Mouse (Mus musculus) kidney, embryonic 15.5 days (tissue): ENCODE measurements at regions not wholly inside any gene's neighbourhood (a gene's known extent, or its start where the extent isn't known, plus 50 kb on each side); places are given as distances from the start of the nearest gene placed in this dataset.

Experiments used
- ATAC-seq: fragments of 200-750 bp; cut with Nextera tagmentation; replicated peaks from 2 replicates; pipeline ENCODE4 v1.8.0; 2017; ENCODE audit warnings: moderate TSS enrichment; ENCODE audit not compliant: low FRiP score
- H3K27ac ChIP-seq: fragments of 300-500 bp; sonication (generic); 2 replicates; pipeline ENCODE4 v1.5.1; 2015; ENCODE audit warnings: mild to moderate bottlenecking, inconsistent platforms
- H3K27me3 ChIP-seq: fragments of 300-500 bp; sonication (generic); 2 replicates; pipeline ENCODE4 v1.6.1; 2015; ENCODE audit warnings: inconsistent platforms
- H3K36me3 ChIP-seq: fragments of 300-500 bp; sonication (generic); 2 replicates; pipeline ENCODE4 v1.6.1; 2015; ENCODE audit warnings: inconsistent platforms
- H3K4me1 ChIP-seq: fragments of 300-500 bp; sonication (generic); 2 replicates; pipeline ENCODE4 v1.6.1; 2015; ENCODE audit warnings: inconsistent platforms
- H3K4me2 ChIP-seq: fragments of 300-500 bp; sonication (generic); 2 replicates; pipeline ENCODE4 v1.6.1; 2015; ENCODE audit warnings: moderate library complexity, mild to moderate bottlenecking, inconsistent platforms
- H3K4me3 ChIP-seq: fragments of 300-500 bp; sonication (generic); replicated peaks from 2 replicates; pipeline ENCODE4 v1.5.1; 2015; ENCODE audit warnings: mild to moderate bottlenecking, inconsistent platforms
- H3K9ac ChIP-seq: fragments of 300-500 bp; sonication (generic); 2 replicates; pipeline ENCODE4 v1.6.1; 2015; ENCODE audit warnings: mild to moderate bottlenecking, inconsistent platforms
- H3K9me3 ChIP-seq: fragments of 300-500 bp; sonication (generic); replicated peaks from 2 replicates; pipeline ENCODE4 v1.6.1; 2016; ENCODE audit warnings: inconsistent platforms
- WGBS: fragments of 180-500 bp; shearing (Covaris S2); methylation state at CpG from one replicate; pipeline ENCODE4 v1.1.7; 2015; ENCODE audit warnings: mixed read lengths; 5-methylcytosine and 5-hydroxymethylcytosine counted together

- Histone ChIP-seq H3K4me1 (peaks cover 35% of the 10 kb centered on the region), H3K36me3 (no peaks in the 10 kb centered on the region), H3K27me3 (no peaks in the 10 kb centered on the region), H3K4me3 (no peak overlapping the region), H3K4me2 (no peak overlapping the region), H3K27ac (0 out of 2 replicates have a peak overlapping the region, but pooled peaks have one; percentile 10), H3K9ac (no peak overlapping the region), H3K9me3 (no peaks in the 10 kb centered on the region)
- 38% methylated on average over 6 of the region's 6 CpGs for WGBS
- ATAC-seq, result no peak
These were observed 143.0 kb downstream of the Sox4 start for GRCm38 (mm10) chr13:28810326-28811080.

DNA sequence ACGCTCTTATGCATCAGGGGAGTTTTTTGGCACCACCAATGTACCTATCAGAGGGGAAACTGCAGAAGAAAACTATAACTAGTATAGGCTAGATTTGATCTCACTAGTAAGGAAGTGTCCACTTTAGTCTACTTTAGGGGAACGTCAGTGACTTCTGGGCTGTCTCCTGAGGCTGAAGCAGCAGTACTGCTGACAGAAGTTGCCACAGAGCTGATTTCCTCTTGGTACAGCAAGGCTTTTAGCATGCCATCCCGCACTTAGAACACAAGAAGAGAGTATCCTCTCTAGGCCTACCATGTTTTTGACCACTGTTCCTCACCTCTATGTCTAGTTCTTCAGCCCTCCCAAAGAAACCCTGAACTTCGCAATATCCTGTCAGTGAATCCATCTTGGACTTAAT, 148.2 kb downstream of the Sox4 start:
- H3K9ac ChIP-seq, result no peak overlapping the region
- H3K4me1 ChIP-seq, result peaks cover 25% of the 10 kb centered on the region
- H3K27me3 ChIP-seq, result no peaks in the 10 kb centered on the region
- no peak overlapping the region for H3K27ac ChIP-seq
- no peaks in the 10 kb centered on the region for H3K36me3 ChIP-seq
- H3K9me3 ChIP-seq, result no peaks in the 10 kb centered on the region
- no peak overlapping the region for H3K4me3 ChIP-seq
- H3K4me2 ChIP-seq, result no peak overlapping the region
- 61% methylated on average over 4 of the region's 4 CpGs for WGBS
- no peak for ATAC-seq

- Histone ChIP-seq H3K4me3 (no peak overlapping the region), H3K4me2 (no peak overlapping the region), H3K36me3 (no peaks in the 10 kb centered on the region), H3K27ac (peak overlapping the region; percentile 60; the same call in 1 of the 2 replicates), H3K9ac (no peak overlapping the region), H3K27me3 (no peaks in the 10 kb centered on the region), H3K4me1 (peaks cover 21% of the 10 kb centered on the region), H3K9me3 (no peaks in the 10 kb centered on the region)
- WGBS, result 48% methylated on average over 8 of the region's 8 CpGs
- peak; percentile 68 for ATAC-seq
These were observed 152.1 kb downstream of the Sox4 start for GRCm38 (mm10) chr13:28801210-28801954.

DNA sequence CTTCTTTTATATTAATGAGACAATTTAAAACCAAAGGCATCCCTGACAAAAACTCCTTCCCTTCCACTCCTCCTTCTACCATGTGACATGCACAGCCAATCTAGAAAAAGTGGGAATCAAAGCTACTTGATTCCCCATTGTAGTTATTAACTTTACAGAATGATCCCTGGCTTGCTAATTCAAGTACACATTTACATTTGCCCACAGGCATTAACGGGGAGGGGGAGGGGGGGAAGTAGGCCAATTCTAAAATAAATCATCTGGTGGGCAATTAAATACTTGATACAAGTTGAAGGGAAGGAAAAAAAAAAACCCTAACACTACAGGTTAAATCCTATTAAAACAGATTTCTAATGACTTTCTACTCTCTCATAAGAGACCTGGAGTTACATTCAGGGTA, 152.8 kb downstream of the Sox4 start:
- ATAC-seq, result no peak

DNA sequence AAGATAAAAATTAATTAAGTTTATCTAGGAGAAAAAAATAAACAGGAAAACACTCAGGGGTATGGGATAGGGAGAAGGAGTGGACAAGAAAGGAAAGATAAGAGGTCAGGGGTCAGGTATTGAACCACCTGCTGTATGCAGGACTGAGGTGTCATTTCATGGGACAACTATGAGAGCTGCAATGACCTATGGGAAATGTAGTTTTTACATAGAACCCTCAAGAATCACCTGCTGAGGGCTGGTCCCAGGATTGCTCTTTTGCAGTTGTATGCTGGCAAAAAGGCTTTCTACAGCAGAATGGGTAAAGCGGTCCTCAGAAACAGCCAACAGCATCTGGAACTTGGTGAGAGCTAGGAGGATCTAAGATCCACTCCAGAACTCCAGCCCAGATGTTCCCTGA, 154.0 kb downstream of the Sox4 start:
- H3K4me2 ChIP-seq, result no peak overlapping the region
- H3K4me3 ChIP-seq, result no peak overlapping the region
- no peaks in the 10 kb centered on the region for H3K36me3 ChIP-seq
- H3K27ac ChIP-seq, result no peak overlapping the region
- 89% methylated on average over 1 of the region's 1 CpGs for WGBS
- no peaks in the 10 kb centered on the region for H3K27me3 ChIP-seq
- H3K4me1 ChIP-seq, result peaks cover 16% of the 10 kb centered on the region
- no peak for ATAC-seq
- no peaks in the 10 kb centered on the region for H3K9me3 ChIP-seq
- H3K9ac ChIP-seq, result no peak overlapping the region

More for the DNA sequence above, 152.8 kb downstream of the Sox4 start:
- Histone ChIP-seq H3K27ac (no peak overlapping the region), H3K4me3 (no peak overlapping the region), H3K4me2 (no peak overlapping the region), H3K9ac (no peak overlapping the region), H3K9me3 (no peaks in the 10 kb centered on the region), H3K27me3 (no peaks in the 10 kb centered on the region), H3K36me3 (no peaks in the 10 kb centered on the region), H3K4me1 (peaks cover 17% of the 10 kb centered on the region)
- WGBS, result 25% methylated on average over 1 of the region's 1 CpGs

- H3K36me3 ChIP-seq, result no peaks in the 10 kb centered on the region
- H3K9me3 ChIP-seq, result no peaks in the 10 kb centered on the region
- H3K27ac ChIP-seq, result no peak overlapping the region
- H3K9ac ChIP-seq, result no peak overlapping the region
- peaks cover 28% of the 10 kb centered on the region for H3K4me1 ChIP-seq
- WGBS, result 73% methylated on average over 8 of the region's 8 CpGs
- H3K4me3 ChIP-seq, result no peak overlapping the region
- no peak for ATAC-seq
- H3K27me3 ChIP-seq, result no peaks in the 10 kb centered on the region
- no peak overlapping the region for H3K4me2 ChIP-seq
These were observed 155.7 kb downstream of the Sox4 start for GRCm38 (mm10) chr13:28797617-28798475.

DNA sequence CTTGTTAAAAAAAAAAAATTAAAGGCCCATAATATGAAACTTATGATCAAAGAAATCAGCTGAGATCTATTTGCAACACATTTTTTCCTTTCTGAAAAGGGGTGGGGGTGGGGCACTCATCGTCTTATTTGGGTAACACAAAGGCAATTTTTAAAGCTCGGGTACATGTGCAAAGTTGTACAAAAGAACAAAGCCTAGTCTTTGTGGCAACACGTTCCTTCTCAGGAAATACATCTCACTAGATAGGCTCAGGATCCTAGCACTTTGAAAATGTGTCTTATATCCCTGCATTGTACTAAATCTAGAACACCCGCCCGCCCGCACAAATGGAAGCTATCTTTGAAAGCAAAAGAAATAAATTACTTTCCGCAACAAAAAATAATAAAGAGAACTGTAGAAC, 158.2 kb downstream of the Sox4 start:
- Histone ChIP-seq H3K9ac (no peak overlapping the region), H3K27me3 (no peaks in the 10 kb centered on the region), H3K27ac (no peak overlapping the region), H3K4me3 (no peak overlapping the region), H3K9me3 (no peaks in the 10 kb centered on the region), H3K4me1 (peaks cover 30% of the 10 kb centered on the region), H3K4me2 (no peak overlapping the region), H3K36me3 (no peaks in the 10 kb centered on the region)
- WGBS, result 68% methylated on average over 7 of the region's 7 CpGs
- ATAC-seq, result no peak

DNA sequence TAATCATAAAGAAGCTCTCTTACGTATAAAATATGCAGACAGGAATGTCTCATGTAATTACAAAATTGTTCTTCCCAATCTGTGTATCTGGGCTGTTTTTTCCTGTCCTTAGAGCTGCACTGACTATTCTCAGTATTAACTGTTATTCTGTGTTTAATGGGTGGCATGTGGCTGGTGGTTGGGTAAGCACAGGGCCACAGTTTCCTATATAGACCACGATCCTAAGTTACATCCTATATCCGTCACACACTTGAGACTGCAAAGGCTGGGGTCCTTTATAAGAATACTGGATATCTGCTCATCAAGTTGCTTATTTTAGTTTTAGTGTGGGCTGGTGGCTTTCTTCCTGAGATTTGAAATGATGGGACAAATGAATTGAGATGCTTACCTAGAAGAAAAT, 159.0 kb downstream of the Sox4 start:
- no peak overlapping the region for H3K9ac ChIP-seq
- H3K27ac ChIP-seq, result no peak overlapping the region
- H3K9me3 ChIP-seq, result no peaks in the 10 kb centered on the region
- no peaks in the 10 kb centered on the region for H3K27me3 ChIP-seq
- no peaks in the 10 kb centered on the region for H3K36me3 ChIP-seq
- peaks cover 30% of the 10 kb centered on the region for H3K4me1 ChIP-seq
- no peak overlapping the region for H3K4me2 ChIP-seq
- WGBS, result 85% methylated on average over 3 of the region's 3 CpGs
- H3K4me3 ChIP-seq, result no peak overlapping the region
- no peak for ATAC-seq

DNA sequence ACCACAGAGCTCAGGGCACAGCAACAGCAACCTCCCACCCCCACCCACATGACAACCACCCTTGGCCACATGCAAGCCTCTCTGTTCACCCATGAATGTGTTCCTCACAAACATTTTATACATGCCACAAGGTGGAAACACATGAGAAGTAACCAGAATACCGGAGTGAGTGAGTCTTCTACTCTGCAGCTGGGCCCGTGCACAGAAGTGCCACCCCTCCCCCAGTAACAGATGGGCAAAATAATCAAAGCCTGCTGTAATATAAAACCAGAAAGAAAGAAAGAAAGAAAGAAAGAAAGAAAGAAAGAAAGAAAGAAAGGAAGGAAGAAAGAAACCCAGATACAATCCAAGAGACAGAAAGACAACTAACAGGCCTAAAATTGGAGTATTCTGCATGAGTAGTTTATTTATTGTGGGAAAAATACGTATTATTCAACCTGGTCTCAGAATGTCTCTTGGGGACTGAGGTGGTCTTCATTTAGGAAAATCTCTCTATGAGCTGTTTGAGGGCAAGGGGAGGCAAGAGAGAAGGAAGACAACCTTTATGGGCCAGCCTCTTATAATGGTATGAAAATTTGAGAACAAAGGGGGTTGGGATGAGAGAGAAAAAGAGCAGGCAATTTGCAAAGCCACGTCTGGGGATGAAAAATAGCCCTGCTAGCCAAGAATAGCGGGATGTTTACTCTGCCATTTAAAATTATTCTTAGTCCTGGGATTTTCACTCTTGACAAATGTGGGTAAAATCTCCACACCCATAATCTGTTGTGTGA, 160.2 kb downstream of the Sox4 start:
- H3K36me3 ChIP-seq, result no peaks in the 10 kb centered on the region
- 0 out of 2 replicates have a peak, but pooled peaks have one; percentile 22 for ATAC-seq
- no peak overlapping the region for H3K27ac ChIP-seq
- H3K4me1 ChIP-seq, result peaks cover 30% of the 10 kb centered on the region
- H3K9ac ChIP-seq, result no peak overlapping the region
- H3K4me3 ChIP-seq, result no peak overlapping the region
- 28% methylated on average over 5 of the region's 5 CpGs for WGBS
- no peak overlapping the region for H3K4me2 ChIP-seq
- no peaks in the 10 kb centered on the region for H3K27me3 ChIP-seq
- no peaks in the 10 kb centered on the region for H3K9me3 ChIP-seq

GRCm38 (mm10) chr13:28792461-28793165, 160.9 kb downstream of the Sox4 start:
- 66% methylated on average over 12 of the region's 12 CpGs for WGBS
- Histone ChIP-seq H3K4me1 (peaks cover 34% of the 10 kb centered on the region), H3K27ac (0 out of 2 replicates have a peak overlapping the region, but pooled peaks have one; percentile 6), H3K4me2 (no peak overlapping the region), H3K9me3 (no peaks in the 10 kb centered on the region), H3K9ac (no peak overlapping the region), H3K4me3 (no peak overlapping the region), H3K36me3 (no peaks in the 10 kb centered on the region), H3K27me3 (no peaks in the 10 kb centered on the region)
- no peak for ATAC-seq

- ATAC-seq, result no peak
- Histone ChIP-seq H3K9ac (no peak overlapping the region), H3K36me3 (no peaks in the 10 kb centered on the region), H3K4me1 (peaks cover 51% of the 10 kb centered on the region), H3K27ac (no peak overlapping the region), H3K9me3 (no peaks in the 10 kb centered on the region), H3K4me2 (no peak overlapping the region), H3K4me3 (no peak overlapping the region), H3K27me3 (no peaks in the 10 kb centered on the region)
- 79% methylated on average over 4 of the region's 4 CpGs for WGBS
These were observed 163.1 kb downstream of the Sox4 start for GRCm38 (mm10) chr13:28790381-28790780.
